Mouse (Mus musculus): ENCODE data around the gene Fam173a.

DNA sequence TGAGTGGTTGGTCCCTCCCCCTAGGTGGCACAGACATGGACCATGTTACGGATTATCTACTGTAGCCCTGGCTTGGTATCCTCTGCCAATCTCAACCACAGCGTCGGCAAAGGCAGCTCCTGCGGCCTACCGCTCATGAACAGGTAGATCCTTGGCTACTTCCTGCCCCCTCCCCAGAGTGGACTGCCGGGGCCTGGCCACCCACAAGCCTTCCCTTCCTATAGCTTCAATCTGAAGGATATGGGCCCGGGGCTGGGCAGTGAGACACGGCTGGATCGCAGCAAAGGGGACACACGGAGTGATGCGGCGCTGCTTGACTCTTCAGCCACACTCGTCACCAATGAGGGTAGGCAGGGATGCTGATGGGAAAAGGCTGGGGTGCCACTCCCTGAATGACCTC is 34.3 kb upstream of the Fam173a start:
- TF ChIP-seq CTCF (IDR thresholded peaks at IDR 0.05; ENCODE audit: low read depth, low read length) (no peak), TAL1 (conservative IDR thresholded peaks at IDR 0.05; ENCODE audit: low read depth, low read length) (no peak), GATA1 (IDR thresholded peaks at IDR 0.05; ENCODE audit: borderline replicate concordance, low read length) (no peak)

Measured in G1E (cell line).